Mouse (Mus musculus) telencephalon, adult 2 months (tissue): Measurements from ENCODE around the gene Fbp2.

Experiments used
- DNase-seq: peaks from one replicate; pipeline ENCODE4 v3.0.0-alpha.2; 2011; ENCODE audit warnings: low read depth, low spot score

Gene Fbp2

GRCm38 (mm10) chr13:62857941-62858915, at the start of gene Fbp2:
Fbp2 (minus strand) TSS chr13:62858422.
- DNase-seq: no peak

DNA sequence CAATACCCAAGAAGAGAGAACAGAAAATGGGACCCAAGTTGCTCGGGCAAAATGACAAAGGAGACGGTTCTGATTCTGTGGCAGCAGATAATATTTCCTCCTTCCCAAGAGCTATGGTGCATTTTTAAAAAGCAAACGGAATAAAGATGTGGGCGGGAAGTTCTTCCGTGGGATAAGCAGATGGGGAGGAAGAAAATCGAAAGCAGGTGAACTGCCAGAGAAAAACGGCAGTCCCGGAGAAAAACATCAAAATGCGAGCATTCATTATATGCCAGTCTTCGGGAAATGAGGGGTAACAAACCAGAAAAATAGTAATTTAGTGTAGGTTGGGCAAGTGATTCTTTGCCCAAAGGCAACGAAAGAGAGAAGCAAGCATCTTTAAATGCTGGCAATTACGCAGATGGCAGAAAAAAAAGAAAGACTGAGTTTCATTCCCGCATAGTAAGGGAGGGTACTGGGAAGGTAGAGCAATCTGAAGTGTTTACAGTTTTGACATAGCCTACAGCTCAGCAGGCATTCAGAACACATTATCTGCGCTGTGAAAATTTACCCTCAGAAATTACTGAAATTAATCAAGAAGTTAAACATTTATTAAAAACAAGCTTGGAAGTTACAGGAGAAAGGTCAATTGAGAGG, 49.4 kb upstream of the Fbp2 start:
- DNase-seq: peak; percentile 31

DNA sequence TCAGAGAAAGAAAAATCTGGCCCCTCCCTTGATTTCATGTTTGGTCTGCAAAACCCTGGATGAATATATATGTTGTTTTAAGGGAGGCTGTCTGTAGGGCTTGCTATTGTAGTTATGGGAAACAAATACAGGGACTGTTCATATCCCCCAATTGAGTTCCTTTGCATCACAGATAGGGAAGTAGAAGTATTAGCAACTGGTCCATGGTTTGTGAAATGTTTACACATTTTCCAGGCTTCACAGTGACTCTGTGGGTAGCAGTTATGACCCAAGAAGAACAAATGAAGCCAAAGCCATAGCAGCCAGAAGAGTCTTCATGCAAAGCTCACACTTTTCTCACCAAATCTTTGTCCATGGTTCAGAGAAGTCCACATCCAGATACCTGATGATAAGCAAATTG, 42.9 kb upstream of the Fbp2 start:
- DNase-seq: no peak

DNA sequence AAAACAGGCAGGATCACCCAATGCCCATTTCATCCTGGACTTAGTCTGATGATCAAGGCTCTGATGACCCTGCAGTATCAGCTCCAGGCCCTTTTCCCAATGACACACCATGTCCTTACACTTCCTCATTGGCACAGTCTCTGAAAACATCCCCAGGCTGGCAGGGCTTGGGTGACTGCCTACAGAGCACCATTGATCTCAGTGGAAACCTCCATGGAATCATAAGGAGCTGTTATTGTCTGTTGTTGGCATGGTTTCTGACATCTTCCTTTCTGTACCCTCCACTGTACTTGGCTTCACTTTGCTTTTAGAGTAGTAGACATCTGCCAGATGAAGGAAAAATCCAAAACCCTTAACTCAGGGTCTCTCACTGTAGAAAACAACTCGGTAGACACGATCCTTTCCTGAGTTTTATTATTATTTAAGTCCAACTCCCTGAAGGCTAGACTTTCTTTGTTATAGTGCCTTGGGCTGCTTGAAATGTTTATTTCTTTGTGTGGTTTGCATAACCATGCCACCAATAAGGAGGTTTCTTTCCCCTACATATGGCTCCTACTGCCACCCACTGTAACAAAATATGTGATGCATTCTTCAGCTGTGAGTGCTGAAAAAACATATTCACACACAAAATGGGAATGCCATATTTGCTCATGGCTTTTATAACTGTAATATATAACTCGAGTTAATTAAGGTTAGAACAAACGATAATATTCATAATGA, 39.9 kb upstream of the Fbp2 start:
- DNase-seq: no peak

DNA sequence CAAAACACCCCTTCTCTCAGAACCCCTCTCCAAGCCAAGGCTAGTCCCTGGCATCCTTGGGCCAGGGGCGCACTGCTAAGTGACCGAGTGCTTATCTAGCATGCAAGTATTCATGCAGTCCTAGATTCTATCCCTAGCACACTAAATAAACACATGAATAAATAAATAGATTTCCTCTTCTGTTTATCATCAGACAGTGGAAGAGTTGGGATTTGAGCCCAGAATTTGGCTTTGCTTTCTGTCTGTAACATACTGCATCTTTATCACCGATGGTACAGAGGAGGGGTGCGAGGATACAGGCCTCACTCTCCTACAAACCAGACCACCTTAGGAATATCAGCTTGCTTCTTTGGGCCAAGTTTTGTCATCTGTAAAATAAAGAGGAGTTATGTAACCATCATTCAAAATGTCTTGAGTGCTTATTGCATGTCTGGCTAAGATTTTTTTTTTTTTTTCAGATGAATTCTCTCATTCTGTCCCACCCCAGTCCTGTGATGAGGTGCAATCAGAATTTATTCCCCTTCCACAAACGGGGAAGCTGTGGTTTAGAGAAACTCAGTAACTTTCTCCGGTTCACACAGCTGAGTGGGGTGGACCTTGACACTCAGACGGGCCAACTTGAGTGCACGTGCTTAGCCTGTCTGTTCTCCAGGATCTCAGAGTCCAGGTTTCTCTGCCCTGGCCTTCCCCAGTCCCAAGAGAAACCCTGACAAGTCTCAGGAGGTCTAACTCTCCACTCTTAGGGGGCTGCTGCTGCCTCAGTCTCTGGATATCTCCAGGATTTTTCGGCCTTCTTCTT, 35.0 kb upstream of the Fbp2 start:
- no peak for DNase-seq

GRCm38 (mm10) chr13:62889311-62889710, 31.1 kb upstream of the Fbp2 start:
- DNase-seq: no peak

GRCm38 (mm10) chr13:62887712-62888441, 29.7 kb upstream of the Fbp2 start, which contains the start of gene Fbp1:
Fbp1 (minus strand) TSS chr13:62888282.
- no peak for DNase-seq

GRCm38 (mm10) chr13:62884536-62884935, 26.3 kb upstream of the Fbp2 start:
- no peak for DNase-seq

- no peak for DNase-seq
Observed at GRCm38 (mm10) chr13:62883925-62884324, 25.7 kb upstream of the Fbp2 start.

GRCm38 (mm10) chr13:62883436-62883835, 25.2 kb upstream of the Fbp2 start:
- DNase-seq: no peak

DNA sequence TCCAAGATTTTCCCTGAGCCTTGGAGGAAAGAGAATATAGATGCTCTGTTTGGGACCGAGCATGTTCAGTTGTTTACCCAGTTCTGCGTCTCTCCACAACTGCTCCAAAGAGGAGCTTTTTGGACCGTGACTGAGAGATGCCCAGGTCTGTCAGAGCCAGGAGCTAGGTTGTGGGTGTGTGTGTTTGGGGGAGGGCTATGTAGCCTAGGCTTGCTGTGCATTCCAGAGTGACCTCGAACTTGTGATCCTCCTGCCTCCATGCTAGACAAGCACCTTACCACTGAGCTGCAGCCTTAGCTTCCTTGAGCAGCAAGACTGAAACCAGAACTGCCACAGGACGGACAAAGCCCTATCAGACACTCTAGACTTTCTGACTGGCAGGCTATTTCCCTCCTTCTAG, 24.6 kb upstream of the Fbp2 start:
- DNase-seq: no peak

DNA sequence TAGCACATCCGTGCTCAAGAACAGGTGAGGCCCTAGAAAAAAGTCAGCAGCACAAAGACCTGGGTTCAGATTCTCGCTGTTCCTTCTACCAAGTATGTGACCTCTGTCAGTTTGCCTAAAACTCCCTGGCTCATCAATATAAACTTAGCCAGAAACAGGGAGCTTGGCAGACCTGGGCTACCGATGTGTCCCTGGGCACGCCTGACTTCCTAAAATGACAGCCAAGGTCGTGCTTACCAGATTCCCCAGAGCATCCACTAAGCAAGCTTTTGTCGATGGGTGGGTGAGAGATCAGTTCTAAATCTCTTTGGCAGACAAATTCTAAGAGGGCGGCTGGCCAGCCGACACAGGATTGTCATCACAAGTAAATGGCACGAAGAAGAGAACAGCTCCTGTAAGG, 23.1 kb upstream of the Fbp2 start:
- no peak for DNase-seq

DNA sequence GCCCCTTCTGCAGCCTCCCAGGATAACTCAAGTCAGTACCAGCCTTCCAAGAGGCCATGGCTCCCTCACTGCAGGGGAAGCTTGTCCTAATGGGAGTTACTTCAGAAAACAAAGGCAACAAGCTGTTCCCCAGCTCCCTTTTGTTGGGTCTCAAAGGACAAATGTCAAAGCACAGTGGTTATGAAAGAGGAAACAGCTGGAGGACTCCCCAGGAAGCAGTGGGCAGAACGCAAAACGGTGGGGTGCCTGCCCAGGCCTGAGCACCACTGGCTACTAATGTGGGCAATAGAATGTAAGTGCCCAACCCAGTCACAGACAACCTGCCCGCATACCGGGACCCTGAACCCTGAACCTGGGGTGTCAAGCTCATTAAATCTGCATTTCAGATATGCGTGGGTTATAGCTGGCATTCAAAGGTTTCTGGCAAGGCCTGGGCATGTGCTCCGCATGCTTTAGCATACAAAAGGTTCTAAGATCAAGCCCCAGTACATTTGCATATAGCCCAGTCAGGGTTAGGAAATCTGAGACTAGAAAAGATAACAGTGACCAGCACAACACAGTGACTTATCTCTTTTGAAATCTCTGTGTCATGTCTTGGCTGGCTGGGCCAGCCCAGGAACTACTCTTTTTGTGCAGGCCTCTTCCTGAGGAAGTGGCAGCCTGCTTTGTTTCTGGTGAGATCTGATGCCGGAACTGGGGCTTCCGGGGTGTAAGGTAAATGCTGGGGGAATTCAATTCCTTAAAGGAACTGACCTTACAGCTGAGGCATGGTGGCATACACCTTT, 21.8 kb upstream of the Fbp2 start:
- DNase-seq: no peak

DNA sequence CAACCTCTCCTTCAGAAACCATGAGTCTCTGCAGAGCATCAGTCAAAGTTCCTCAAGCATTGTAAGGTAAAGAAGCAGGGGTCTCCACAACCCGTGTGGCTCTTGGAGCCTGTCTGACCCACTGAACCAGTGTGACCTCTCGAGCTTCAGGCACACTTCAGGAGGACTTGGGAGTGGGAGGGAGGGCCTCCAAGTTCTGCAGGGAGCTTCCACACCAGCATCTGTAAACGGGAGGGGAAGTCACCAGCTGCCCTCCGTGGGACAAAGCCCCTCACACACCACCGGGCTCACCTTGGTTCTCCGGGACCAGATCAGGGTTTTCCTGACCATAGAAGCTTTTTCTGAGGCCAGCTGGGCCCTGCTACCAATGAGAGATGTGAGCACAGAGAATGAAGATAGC, 21.2 kb upstream of the Fbp2 start:
- DNase-seq: no peak

DNA sequence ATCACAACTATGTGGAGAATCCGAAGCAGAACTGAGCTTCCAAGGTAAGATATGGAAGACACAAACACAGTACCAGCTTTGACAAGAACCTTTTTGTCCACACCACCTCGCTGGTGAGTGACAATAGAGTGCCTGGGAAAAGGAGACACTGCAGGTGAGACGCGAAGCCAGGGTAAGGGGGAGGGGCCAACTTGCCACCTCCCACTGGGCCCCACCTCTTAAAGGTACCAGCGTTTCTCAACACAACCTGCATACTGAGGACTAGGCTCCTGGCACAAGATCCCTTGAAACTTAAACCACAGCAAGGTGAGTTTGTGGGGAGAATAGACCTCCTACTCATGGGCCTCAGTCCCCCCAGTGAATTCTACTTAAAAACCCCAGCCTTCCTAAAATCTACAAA, 19.0 kb upstream of the Fbp2 start:
- no peak for DNase-seq

- no peak for DNase-seq
Observed at GRCm38 (mm10) chr13:62876111-62876510, 17.9 kb upstream of the Fbp2 start.

DNA sequence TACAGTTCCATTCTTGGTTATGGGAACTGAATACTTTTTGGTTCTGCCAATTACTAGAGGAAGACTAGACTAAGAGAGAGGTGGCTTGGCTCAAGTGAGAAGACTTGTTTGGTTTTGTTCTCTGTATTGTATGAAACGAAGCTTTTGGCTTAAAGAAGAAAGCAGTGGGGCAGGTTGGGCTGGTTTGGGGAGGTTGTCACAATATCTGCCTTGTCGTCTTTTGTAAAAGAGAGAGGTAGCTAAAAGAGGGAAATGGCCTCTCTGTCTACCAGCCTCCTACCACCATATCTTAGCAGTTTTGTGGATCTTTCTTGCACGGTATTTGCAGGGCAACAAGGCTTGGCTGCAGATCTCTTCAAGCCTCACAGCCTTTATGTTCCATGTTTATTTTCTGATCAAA, 14.0 kb upstream of the Fbp2 start:
- no peak for DNase-seq

GRCm38 (mm10) chr13:62870605-62871004, 12.4 kb upstream of the Fbp2 start:
- no peak for DNase-seq

- no peak for DNase-seq
Observed at GRCm38 (mm10) chr13:62866817-62867216, 8.6 kb upstream of the Fbp2 start.
